Mouse (Mus musculus) liver, embryonic 14.5 days (tissue): ENCODE data around the gene Coq8b. TPM values are rescaled to one million over a fixed set of nuclear protein-coding genes. Genes with fewer than 3 reads are reported as not detected.

ENCODE experiments used
- ATAC-seq: fragments of 200-750 bp; cut with Nextera tagmentation; 2 replicates; pipeline ENCODE4 v1.8.0; 2017; ENCODE audit warnings: moderate number of reproducible peaks, mild to moderate bottlenecking, moderate library complexity; ENCODE audit not compliant: insufficient read depth
- DNase-seq, 3 experiments: peaks; one replicate each; pipeline ENCODE4 v3.0.0-alpha.2; 2012 to 2013; ENCODE audit warnings: low read depth in 3 of 3, low spot score in 3 of 3
- H3K27ac ChIP-seq: fragments of 300-500 bp; sonication (generic); 2 replicates; pipeline ENCODE4 v1.5.1; 2014; ENCODE audit warnings: moderate library complexity, mild to moderate bottlenecking, control low read depth, inconsistent platforms
- H3K27me3 ChIP-seq: fragments of 300-500 bp; sonication (generic); 2 replicates; pipeline ENCODE4 v1.6.1; 2014; ENCODE audit warnings: mild to moderate bottlenecking, low read length, moderate library complexity; ENCODE audit not compliant: control insufficient read depth, insufficient read depth
- H3K36me3 ChIP-seq: fragments of 300-500 bp; sonication (generic); replicated peaks from 2 replicates; pipeline ENCODE4 v1.6.1; 2014; ENCODE audit warnings: low read depth; ENCODE audit not compliant: control insufficient read depth, insufficient read depth
- H3K4me1 ChIP-seq, 2 experiments: fragments of 200-500 bp in 1 of 2; fragments of 300-500 bp in 1 of 2; sonication (generic) in 1 of 2; replicated peaks; 2 replicates each; pipeline ENCODE4 v1.6.1; 2012 to 2014; ENCODE audit warnings: antibody characterized with exemption in 1 of 2, inconsistent platforms in 1 of 2, low read length in 1 of 2; ENCODE audit not compliant: control insufficient read depth in 2 of 2, insufficient read depth in 2 of 2
- H3K4me2 ChIP-seq: fragments of 300-500 bp; sonication (generic); 2 replicates; pipeline ENCODE4 v1.6.1; 2014; ENCODE audit warnings: low read depth, mild to moderate bottlenecking, control low read depth, moderate library complexity
- H3K4me3 ChIP-seq, 2 experiments: fragments of 200-500 bp in 1 of 2; fragments of 300-500 bp in 1 of 2; sonication (generic) in 1 of 2; 2 replicates each; pipeline ENCODE4 v1.5.1; 2012 to 2014; ENCODE audit warnings: low read depth in 2 of 2, low read length in 2 of 2, mild to moderate bottlenecking in 2 of 2, control low read depth in 1 of 2, inconsistent platforms in 1 of 2, moderate library complexity in 1 of 2; ENCODE audit not compliant: insufficient read depth in 1 of 2
- H3K9ac ChIP-seq: fragments of 300-500 bp; sonication (generic); replicated peaks from 2 replicates; pipeline ENCODE4 v1.6.1; 2014; ENCODE audit warnings: mild to moderate bottlenecking, control low read depth, moderate library complexity
- H3K9me3 ChIP-seq: fragments of 300-500 bp; sonication (generic); 2 replicates; pipeline ENCODE4 v1.6.1; 2016; ENCODE audit warnings: low read length, mixed read lengths; ENCODE audit not compliant: control insufficient read depth
- CTCF ChIP-seq: IDR thresholded peaks from 2 replicates; pipeline ENCODE4 v1.5.1; 2016; ENCODE audit warnings: antibody characterized with exemption, low read depth, control low read depth
- EP300 ChIP-seq: IDR thresholded peaks from 2 replicates; pipeline ENCODE4 v1.6.1; 2016; ENCODE audit warnings: antibody characterized with exemption, low read depth
- WGBS: fragments of 180-500 bp; shearing (Covaris S2); extraction: QIAGEN DNeasy Blood & Tissue Kit; methylation state at CpG from one replicate; pipeline ENCODE4 v1.1.7; 2014; ENCODE audit not compliant: insufficient replicate concordance; 5-methylcytosine and 5-hydroxymethylcytosine counted together
- polyA plus RNA-seq, 2 experiments: library from polyadenylated mRNA; depleted of rRNA in 1 of 2; stranded (reverse) in 1 of 2; unstranded in 1 of 2; fragments of >200 nt; fragmentation: Nextera tagmentation in 1 of 2; extraction: Ambion mirVana in 1 of 2; gene quantifications; 2 replicates each; pipeline versions ENCODE4 v1.2.1 to v1.2.3; 2012 to 2014

Coq8b gene
- polyA plus RNA-seq, 2 experiments, result 9.3 to 17.7 TPM

- H3K9ac ChIP-seq, result no peak overlapping the region
- peaks cover 0 to 2% of the 10 kb centered on the region in 2 experiments; a peak in 2 of 4 replicates for H3K4me1 ChIP-seq
- no peak for TF ChIP-seq EP300
- TF ChIP-seq CTCF, result no peak
- H3K36me3 ChIP-seq, result no peaks in the 10 kb centered on the region
- H3K4me3 ChIP-seq, result no peak overlapping the region
- no peaks in the 10 kb centered on the region for H3K27me3 ChIP-seq
- no peak for ATAC-seq
- DNase-seq, result no peak
- no peak overlapping the region for H3K4me2 ChIP-seq
- no peaks in the 10 kb centered on the region for H3K9me3 ChIP-seq
- no peak overlapping the region for H3K27ac ChIP-seq
- WGBS, result 61% methylated on average over 6 of the region's 6 CpGs
Measured at GRCm38 (mm10) chr7:27261888-27262287, 29.1 kb downstream of the Coq8b start.

- Histone ChIP-seq H3K9me3 (no peaks in the 10 kb centered on the region), H3K4me2 (no peak overlapping the region), H3K9ac (no peak overlapping the region), H3K4me1 (no peaks in the 10 kb centered on the region), H3K4me3 (no peak overlapping the region), H3K27me3 (no peaks in the 10 kb centered on the region), H3K36me3 (no peaks in the 10 kb centered on the region), H3K27ac (no peak overlapping the region)
- ATAC-seq, result no peak
- 78% methylated on average over 12 of the region's 12 CpGs for WGBS
- DNase-seq, result no peak
- TF ChIP-seq CTCF (no peak), EP300 (no peak)
Measured at GRCm38 (mm10) chr7:27264761-27265160, 31.9 kb downstream of the Coq8b start.

GRCm38 (mm10) chr7:27266515-27267128, 33.8 kb downstream of the Coq8b start:
- DNase-seq (no peak), ATAC-seq (no peak)
- Histone ChIP-seq H3K9me3 (no peaks in the 10 kb centered on the region), H3K4me3 (no peak overlapping the region), H3K27me3 (no peaks in the 10 kb centered on the region), H3K4me1 (no peaks in the 10 kb centered on the region), H3K9ac (no peak overlapping the region), H3K36me3 (no peaks in the 10 kb centered on the region), H3K27ac (no peak overlapping the region), H3K4me2 (no peak overlapping the region)
- TF ChIP-seq CTCF (no peak), EP300 (no peak)
- 69% methylated on average over 20 of the region's 20 CpGs for WGBS

GRCm38 (mm10) chr7:27271423-27271822, 38.6 kb downstream of the Coq8b start:
- DNase-seq, result no peak
- Histone ChIP-seq H3K9me3 (no peaks in the 10 kb centered on the region), H3K27me3 (no peaks in the 10 kb centered on the region), H3K9ac (no peak overlapping the region), H3K4me3 (no peak overlapping the region), H3K4me1 (0 out of 4 replicates have a peak, but pooled peaks cover 0 to 3% of the 10 kb centered on the region in 2 experiments), H3K27ac (no peak overlapping the region), H3K36me3 (no peaks in the 10 kb centered on the region), H3K4me2 (no peak overlapping the region)
- no peak for ATAC-seq
- WGBS, result 72% methylated on average over 8 of the region's 8 CpGs
- no peak for TF ChIP-seq EP300
- TF ChIP-seq CTCF, result peak; percentile 48

GRCm38 (mm10) chr7:27273739-27274351, 41.0 kb downstream of the Coq8b start:
- Histone ChIP-seq H3K36me3 (no peaks in the 10 kb centered on the region), H3K9ac (no peak overlapping the region), H3K27ac (no peak overlapping the region), H3K27me3 (no peaks in the 10 kb centered on the region), H3K4me2 (peak overlapping the region; percentile 33), H3K9me3 (no peaks in the 10 kb centered on the region), H3K4me3 (peak overlapping the region in 1 of 2 experiments; percentile 14; a peak in 3 of 4 replicates), H3K4me1 (0 out of 4 replicates have a peak, but pooled peaks cover 0 to 3% of the 10 kb centered on the region in 2 experiments)
- peak; percentile 49 to 63 (median 50) for DNase-seq
- ATAC-seq, result peak; percentile 59
- 42% methylated on average over 32 of the region's 32 CpGs for WGBS
- TF ChIP-seq EP300, result no peak
- peak; percentile 86 for TF ChIP-seq CTCF
